Mouse (Mus musculus): ENCODE measurements around the gene Sp6.

Gene Sp6

DNA sequence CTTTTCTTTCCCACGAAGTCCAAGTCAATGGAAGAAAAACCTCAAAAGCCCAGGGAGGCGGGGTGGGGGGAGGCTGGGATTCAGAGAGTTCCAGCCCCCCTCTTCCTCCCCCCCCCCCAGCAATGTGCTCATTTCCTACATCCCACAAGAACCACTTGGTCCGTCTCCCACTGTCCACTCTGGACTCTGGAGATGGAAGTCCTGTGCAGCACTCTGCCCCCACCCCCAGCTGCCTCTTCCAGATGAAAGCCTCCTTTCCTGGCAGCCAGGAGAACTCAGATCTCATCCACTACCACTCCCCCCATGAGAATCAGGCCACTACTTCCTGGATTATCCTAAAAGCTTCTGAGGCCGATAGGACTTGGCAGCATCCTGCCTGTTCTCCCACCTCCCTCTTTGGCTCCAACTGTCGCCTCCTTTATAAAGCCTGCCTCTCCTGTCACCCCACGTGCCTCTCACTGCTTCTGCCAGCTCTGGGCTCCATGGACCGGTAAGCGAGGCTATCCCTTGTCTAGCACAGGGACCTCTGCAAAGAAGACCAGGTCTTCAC lies at the start of gene Sp6:
TSS of gene Sp6 (plus strand) at position 274 of the 550 bp plus-strand sequence.
- no peak for DNase-seq (ENCODE audit: low read depth, low spot score)

DNA sequence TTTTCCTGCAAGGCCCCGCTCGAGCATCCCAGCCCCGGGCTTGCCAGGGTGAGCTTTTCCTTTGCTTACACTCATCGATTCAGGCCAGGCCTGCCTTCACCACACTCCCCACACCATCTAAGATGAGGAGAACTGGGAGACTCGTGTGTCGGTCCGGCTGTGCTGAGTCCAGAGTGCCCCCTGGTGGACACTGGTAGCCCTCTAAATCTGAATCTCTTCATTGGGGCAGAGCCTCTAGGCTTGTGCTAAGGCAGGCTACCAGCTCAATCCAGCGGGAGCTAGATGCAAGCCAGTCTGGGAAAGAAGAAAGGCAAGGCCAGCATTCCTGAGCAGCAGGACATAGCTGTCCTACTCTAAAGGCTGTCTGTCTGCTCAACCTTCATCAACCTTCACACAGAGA lies 49.6 kb upstream of the Sp6 start:
- DNase-seq (ENCODE audit: low read depth, low spot score), result peak; percentile 86

DNA sequence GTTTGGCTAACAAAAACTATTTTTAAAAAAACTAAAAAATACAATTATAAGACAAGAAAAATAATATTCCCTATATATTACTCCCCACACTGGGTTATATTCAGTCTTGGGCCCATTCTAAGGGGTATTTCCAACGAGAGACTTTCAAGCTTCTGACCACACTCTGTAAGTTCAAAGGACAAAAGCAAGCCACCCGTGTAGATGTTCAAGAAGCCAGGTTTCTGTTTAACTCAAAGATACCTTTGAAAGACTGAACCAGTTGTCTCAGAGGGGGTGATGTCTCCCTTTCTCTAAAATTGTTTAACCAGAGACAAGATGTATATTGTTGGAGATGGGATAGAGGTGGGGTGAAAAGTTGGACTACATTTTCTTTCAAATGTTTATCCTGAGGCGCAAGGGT lies 47.0 kb upstream of the Sp6 start:
- DNase-seq (ENCODE audit: low read depth, low spot score), result no peak

DNA sequence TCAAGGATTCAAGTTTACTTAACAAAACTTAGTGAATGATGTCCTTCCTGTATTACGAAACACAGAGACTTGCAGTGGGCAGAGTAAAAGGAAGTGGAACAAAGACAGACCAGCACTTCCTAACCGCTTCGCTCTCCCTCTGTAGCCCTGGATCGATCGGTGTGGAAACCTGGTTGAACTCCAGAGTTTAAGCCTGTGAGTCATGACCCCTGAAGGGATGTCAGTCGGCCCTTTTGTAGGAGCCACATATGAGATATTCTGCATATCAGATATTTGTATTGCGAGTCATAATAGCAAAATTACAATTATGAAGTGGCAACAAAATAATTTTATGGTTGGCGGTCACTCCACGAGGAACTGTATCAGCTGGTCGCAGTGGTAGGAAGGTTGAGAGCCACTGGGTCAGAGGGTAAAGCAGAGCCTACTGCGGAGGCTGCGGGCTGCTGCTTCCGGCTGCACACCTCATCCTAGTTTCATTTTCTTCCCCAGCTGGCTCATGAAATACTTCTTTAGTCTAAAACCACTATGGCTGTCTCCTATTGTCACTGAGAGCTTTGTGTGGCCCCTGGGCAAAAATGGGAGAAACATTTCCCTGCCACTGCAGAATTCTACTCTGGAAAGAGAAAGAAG lies 46.2 kb upstream of the Sp6 start:
- no peak for DNase-seq (ENCODE audit: low read depth, low spot score)

DNA sequence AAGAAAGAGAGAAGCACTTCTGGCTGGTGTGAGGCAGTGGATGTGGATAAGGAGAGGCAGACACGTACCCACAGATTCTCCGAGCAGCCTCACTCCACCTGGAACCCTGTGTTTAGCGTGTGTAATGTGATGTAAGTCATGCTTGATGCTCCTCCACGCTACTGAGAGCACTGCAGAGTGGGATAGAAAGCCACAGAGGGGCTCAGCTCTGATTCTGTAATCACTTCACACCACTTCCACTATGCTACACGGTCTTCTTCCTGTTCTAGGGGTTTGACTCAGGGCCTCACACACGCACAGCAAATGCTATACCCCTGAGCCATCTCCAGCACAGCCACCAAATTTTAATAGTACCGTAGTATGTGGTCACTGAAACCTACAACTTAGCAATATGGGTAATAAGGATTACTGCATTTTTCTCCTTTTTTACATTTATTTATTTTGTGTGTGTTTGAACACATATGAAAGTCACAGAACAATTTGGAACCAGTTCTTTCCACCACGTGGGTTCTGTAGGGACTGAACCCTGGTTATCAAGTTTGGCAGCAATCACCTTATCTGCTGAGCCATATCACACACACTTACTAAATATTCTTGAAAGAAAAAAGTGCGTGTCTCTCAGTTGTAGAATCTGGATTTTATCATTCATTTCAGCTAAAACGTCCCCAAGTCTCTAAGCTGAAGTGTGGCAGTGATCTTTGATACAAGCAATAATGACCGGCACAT lies 45.5 kb upstream of the Sp6 start:
- no peak for DNase-seq (ENCODE audit: low read depth, low spot score)

DNA sequence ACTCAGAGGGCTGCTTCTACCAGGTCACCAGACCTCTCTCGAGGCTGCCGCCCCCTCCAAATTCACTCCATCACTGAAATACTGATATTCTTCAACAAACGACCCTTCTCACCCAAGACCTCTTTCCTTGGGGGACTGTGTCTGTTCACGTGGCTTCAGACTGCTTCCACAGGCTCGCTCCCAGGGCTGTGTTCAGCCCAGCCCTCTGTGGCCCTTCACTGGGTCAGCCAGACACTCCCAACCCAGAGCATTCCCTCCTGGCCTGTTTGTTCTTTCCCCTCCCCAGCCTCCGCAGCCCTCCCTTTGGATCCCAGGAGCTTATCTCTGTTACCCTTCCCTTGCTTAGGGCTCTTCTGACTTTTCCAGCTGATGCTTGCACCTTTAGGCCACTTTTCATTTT lies 44.7 kb upstream of the Sp6 start:
- DNase-seq (ENCODE audit: low read depth, low spot score), result no peak

DNA sequence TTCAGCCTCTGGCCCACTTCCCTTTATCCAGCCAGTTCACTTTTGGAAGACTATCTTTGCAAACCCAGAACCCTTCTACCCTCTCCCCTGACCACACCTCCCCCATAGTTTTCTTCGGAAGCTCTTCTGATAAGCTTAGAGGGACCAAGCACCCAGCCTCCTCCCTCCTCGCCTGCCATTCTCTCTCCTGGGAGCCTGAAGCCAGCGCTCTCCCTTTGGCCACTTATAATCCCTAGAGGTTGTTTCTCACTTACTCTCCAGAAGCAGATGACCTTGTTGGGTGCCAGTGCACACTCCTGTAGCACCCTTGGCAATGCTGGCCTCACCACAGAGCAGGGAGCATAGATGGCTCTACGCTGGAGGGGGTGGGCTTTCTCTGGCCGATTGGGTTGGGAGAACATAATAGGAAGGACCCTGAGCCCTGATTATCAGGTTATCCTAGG lies 43.9 kb upstream of the Sp6 start:
- no peak for DNase-seq (ENCODE audit: low read depth, low spot score)

DNA sequence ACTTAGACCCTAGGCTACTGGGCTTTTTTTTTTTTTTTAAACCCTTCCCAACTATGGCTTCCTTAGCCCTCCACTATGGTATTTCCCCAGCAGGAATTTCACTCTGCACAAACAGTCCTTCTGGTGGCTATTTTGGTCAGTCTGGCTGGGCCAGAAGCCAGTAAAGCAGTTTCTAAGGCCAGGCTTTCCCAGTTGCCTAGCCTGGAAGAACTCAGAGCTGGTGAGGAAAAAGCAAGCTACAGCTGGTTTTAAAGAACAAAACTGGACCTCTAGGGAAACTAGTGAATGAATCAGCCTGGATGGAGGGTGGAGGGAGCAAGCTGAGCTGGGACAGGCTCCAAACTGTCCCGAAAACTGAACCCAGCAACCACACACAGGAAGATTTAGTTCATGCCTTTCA lies 43.4 kb upstream of the Sp6 start:
- DNase-seq (ENCODE audit: low read depth, low spot score), result no peak

DNA sequence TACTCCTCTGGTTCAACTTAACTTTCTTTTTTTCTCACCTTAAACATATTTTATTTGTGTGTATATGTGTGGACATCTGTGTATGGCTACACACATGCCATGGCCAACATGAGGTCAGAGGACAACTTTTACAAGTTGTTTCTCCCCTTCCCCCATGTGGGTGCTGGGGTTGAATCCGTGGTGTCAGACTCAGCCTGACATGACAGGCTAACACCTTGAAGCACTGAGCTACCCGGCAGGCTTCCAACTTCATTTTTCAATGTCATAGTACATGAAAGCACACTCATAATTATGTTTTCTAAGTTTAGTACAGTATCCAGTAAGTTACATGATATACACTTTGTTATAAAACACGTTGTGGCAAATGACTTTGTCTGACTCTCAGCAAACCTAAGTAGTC lies 42.9 kb upstream of the Sp6 start:
- DNase-seq (ENCODE audit: low read depth, low spot score), result no peak

DNA sequence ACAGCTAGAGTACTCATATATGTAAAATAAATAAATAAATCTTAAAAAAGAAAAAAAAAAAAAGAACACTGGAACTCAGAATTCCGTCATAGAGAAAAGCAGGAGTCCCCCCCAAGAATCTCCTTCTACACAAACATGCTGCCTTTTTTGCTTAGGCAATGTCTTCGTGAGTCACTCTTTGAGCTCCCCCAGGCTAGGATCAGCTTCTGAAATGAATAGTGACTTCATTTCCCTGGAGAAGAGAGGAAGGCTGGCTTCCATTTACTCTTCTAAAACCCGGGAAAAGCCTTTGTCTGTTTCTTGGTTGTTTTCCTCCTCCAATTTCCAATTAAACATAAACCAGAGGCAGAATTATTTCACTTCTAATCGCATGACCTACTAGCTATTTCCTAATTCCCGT lies 40.3 kb upstream of the Sp6 start:
- no peak for DNase-seq (ENCODE audit: low read depth, low spot score)

DNA sequence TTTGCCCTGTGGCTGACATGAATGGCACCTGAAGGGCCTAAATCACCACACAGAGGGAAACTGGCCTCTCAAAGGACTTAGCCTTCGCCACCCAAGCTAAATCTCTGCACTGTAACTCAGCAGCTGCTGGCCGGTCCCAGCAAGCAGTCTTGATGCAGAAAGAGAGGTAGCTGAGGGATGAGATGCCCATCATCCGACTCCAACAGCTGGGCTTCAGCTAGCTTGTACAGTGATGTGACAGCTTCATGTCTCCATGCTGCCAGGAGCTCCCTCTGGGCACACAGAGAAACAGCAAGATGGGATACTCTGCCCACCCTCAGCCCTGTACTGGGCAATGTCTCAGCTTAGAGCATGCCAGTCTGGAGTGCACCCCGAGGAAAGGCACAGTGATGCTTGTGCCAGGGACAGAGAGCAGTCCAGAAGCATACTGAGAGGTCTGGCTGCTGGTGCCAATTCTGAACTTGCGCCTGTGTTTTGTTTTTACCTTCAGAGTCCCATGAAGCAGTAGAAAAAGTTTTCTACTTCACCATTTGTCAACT lies 39.7 kb upstream of the Sp6 start:
- DNase-seq (ENCODE audit: low read depth, low spot score), result no peak

DNA sequence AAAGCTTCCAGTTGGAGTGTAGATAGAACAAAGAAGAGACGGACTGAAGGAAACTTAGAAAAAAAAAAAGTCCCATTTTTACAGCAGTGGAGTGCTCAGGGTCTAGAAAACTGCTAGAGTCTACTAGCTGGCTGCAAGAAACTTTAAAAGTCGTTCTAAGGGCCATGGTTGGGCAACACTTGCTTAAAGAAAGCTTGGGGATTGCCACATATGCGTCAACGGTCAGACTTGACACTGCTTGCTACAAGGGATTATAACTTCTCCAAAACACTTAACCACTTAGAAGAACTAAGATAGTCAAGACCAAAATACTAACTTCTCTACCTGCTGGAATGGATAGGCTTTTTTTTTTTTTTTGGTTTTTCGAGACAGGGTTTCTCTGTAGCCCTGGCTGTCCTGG lies 38.4 kb upstream of the Sp6 start:
- DNase-seq (ENCODE audit: low read depth, low spot score), result no peak

DNA sequence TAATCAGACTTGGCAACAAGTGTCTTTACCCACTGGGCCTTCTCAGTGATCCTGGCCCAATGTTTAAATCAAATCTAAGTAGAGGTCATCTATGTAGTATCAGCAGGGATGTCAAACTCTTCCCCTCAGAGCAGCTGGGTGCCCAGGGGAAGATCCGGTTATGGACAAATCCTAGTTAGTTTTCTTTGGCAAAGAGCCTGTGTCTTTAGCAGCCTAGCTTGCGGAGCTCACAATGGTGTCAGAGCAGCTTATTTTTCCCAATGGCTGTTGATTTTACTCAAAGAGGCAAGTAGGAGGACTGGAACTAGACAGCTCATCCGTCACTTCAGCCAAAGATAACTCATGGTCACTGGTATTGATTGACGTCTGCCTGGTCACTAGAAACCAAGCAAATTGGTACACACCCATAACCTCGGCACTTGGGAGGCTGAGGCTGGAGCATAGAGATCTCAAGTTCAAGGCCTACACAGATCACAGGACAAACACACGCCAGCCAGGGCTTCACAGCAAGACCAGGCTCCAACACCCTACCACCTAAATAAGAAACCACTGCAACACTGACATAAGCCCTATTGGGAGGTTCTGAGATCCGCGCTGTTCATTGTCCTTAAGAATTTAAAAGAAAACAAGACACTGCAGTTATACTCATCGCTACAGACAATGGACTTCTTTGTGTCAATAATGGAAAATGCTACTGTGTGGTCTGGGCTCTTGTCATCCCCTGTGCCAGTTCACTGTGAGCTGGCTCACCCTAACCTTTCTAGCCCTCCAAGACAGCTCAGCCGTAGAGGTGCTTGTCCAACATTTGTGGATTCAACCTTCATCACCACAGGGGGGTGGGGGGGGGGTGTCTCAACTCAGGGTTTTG lies 37.4 kb upstream of the Sp6 start:
- DNase-seq (ENCODE audit: low read depth, low spot score), result no peak

DNA sequence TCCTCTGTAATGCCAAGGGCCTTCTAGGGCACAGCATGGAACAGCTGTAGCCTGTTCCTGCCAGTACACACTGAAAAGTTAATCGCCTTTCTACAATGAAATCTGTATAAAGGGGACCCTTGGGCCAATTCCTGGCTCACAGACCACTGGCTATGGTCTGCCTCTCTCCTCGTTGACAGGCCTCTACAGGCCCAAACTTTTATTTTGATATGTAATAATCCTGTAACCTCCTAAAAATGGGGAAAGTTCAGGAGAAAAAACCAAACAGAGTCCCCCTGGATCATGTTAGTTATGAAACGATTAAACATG lies 36.9 kb upstream of the Sp6 start:
- DNase-seq (ENCODE audit: low read depth, low spot score), result no peak

DNA sequence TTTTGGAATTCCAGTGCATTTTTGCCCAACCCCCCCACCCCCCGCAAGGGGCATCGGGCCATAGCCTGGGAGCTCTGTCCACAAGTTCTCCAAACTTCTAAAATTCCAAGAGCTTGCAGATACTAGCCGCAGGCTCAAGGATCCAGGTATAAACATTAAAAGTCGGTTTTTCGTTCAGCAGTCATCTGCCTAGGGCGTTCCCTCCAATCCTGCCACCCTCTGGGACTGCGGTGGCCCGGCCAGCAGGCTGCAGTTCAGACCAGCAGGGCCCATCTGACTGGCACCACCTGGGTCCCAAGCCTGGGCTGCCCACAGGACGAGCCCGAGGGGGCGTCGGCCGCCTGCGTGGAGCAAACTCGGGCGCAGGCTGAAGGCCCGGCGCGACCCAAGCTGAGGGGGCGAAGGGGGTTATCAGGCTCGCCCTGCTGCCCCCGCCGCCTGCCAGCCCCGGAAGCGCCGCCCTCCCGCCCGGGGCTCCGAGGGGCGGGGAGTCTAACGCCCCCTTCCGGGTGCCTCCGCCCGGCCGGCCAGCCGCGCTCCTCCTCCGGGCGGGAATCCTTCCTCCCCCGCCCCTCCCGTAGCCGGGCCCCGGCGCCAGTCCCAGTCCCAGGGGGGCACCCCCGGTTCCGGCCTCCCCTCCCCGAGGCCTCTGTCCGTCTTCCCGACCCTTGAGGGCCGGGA lies 36.1 kb upstream of the Sp6 start:
- peak; percentile 84 for DNase-seq (ENCODE audit: low read depth, low spot score)

DNA sequence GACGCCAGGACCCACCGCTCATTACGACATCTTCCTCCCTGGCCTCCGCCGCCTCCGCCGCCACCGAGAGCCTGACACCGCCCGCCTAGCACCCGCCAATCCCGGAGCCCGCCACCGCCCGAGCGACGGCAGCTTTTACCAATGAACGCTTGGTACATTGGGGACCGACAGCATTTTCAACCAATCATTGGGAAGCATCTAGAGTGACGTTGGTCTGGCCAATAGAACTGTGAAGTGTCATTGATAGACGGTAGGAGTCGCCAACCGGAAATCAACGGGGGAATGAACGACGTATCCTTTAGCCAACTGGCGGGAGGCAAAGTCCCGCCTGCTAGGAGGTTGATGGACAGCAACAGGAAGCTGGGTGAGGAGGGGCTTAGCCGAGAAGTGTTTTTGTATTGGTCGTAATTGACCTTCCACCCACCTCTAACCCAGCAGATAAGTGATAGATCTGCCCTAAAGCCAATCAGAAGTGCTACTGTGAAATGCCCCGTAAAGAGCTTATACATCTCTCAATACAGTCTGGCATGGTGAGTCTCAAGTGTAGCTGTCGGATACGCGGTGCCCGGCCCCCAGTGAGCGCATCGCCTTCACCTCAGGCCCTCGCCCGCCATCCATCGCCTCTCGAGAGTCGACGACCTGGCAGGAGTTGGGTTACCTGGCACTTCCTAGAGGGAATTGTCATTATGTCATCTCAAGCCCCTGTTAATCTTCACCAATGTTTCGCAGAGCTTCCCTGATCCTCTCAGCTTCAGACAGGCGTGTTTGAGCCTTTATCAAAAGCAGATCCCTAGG lies 35.4 kb upstream of the Sp6 start:
- peak; percentile 100 for DNase-seq (ENCODE audit: low read depth, low spot score)

DNA sequence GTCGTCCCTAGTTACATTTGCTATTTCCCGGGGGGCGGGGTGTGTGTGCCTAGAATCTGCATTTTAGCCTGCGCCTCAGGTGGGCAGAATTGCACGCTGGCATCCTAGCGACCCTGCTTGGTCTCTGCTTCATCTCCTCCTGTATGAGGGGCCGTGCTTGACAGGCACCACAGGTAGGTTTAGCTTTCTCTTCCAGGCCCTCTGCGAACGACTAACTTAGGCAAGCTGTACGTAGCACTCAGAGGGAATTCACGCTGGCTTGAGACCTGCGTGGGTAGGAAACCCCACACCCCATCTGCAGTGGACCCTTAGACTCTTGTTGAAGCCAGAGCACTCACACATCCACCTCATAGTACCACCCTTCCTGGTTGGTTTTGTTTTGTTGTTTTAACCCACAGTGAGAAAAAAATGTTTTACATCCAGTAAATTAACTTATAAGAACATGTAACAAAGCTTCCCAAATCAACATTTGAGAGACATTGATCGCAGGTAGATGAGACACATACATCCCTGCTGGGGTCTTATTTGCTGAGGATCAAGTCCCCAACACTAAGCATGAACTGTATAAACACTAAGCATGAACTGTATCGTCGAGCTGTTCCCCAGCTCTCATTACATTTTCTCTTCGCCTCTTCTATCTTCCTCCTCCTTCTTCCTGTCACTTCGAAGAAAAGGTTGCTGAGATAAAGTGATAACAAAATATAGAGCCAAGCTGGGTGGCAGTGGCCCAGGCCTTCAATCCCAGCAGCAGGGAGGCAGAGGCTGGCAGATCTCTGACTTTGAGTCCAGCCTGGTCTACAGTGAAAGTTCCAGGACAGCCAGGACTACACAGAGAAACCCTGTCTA lies 34.6 kb upstream of the Sp6 start:
- no peak for DNase-seq (ENCODE audit: low read depth, low spot score)

DNA sequence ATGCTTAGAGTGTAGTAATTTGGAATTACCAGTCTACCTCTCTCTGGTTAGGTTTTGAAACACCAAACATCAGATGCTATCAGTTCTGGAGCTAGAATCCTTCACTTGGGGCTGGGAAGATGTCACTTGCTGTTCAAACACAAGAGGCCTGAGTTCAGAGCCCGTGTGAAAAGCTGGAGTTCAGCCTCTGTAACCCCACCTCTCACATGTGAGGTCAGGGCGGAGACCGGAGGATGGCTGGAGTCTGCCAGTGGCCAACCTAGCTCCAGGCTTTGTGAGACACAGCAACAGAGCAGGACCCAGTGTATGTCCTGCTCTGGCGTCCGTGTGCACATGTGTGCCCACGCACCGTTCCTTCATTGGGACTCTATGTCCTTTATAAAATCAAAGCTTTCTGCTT lies 33.9 kb upstream of the Sp6 start:
- DNase-seq (ENCODE audit: low read depth, low spot score), result no peak

DNA sequence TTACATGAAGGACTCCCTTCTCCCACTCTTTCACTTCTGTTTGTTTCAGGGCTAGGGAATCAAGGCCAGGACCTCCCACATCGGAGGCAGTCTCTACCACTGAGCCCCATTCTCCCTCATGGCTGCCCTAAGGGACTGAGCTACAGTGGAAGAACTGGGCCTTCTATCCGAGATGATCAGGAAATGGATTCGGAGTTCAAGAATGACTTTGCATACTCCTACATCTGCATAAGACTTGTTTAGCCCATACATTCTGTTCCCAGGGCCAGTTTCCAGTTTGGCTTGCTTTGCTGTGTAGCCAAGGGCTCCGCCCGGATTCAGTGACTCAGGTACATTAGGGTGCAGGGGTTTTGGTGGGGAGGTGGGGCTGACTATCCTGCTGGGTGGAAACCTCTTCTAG lies 33.2 kb upstream of the Sp6 start:
- DNase-seq (ENCODE audit: low read depth, low spot score), result no peak

DNA sequence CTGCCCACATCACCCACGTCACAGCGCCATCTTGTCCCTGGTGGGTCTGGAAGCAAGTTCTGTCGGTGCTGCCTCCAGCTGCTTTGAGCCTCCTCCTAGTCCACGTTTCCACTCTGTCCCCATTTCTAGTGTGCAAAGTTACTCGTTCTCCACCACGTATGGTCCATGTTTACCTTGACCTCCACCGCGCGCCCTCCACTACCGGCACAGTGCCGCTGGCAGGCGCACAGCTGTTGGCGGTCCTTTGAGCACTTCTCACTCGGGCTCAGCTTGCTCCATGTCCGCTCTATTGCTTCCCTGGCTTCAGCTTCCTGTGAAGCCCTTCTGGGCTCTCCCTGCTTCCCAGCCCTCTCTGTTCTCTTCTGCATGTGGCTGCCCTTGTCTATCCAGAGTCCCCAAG lies 31.7 kb upstream of the Sp6 start:
- no peak for DNase-seq (ENCODE audit: low read depth, low spot score)

Data from mesoderm, embryonic 11.5 days (tissue).